Mouse (Mus musculus) ovary, postnatal 14 days (tissue): Measurements from ENCODE around the gene Ttc28.

Experiments used
- DNase-seq: peaks from one replicate; pipeline ENCODE4 v3.0.0; 2022; ENCODE audit warnings: low spot score

Gene Ttc28

DNA sequence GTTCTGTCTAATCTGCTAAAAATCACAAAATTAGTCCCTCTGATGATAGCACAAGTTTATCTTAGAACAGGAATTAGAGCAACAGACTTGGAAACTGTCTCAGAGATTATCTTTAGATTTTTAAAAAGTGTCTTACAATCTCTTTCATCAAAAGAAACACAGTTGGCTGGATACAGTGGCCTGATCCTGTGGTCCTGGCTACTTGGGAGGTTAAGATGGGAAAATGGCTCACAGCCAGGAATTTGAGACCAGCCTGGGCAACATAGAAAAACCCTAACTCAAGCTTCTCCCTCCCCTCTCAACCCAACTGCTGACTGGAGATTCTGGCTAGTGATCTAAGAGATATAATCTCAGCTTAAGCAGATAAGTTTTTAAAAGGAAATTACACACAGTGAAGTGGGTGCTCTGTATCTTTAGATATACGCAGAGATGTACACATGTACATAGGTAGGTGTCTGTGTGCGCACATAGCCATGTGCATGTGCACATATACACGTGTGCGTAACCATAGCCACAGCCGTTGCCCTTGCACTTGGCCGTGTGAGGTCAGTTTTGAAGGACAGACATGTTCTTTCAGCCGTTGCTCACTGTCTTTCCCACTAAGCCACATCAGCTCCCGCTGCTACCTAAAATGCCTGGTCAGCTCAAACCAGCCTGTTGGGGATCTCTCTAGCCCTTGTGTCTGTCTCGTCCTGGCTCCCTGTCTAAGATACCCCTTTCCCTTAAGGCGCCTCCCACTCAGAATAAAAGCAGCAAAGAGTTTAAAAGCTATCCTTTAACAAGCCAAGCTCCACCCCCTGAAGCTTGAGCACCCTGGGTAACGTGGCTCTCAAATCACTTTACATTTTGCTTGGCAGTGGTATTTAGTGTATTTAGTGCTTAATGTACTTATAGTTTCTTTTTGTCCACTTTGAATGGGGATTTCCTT, 217.9 kb downstream of the Ttc28 start:
- no peak for DNase-seq

DNA sequence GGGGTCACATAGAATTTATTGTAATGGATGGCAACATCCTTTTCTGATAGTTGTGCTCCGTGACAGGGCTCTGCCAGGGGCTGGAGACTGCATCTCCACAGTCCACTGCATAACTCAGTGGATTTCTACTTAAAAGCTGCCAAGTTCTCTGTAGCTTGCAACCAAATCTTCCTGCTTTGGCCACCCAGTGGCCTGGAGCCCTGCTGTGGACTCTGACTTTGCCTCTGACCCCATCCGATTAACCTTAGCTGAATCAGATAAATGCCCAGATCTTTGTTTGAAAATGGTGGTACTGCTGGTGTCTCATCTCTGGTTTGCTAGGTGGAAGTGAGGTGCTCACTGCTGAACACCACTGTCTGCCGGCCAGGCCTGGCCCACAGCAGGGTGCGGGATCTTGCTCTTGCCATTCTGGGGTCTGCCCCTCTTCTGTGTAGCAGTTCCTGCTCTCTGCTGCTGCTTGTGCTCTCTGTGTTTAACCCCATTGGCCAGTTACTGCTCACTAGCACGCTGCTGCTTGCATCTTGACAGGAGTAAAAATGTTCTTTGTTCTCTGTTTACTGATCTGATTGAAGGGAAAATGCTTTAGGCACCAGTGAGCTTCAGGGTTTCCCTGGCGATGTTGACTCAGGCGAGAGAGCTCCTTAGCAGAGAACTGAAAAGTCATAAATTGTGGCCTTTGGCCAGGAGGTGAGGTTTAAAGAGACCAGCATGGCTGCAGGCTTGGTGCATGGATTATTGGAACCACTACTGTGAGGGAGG, 219.1 kb downstream of the Ttc28 start:
- DNase-seq = no peak

DNA sequence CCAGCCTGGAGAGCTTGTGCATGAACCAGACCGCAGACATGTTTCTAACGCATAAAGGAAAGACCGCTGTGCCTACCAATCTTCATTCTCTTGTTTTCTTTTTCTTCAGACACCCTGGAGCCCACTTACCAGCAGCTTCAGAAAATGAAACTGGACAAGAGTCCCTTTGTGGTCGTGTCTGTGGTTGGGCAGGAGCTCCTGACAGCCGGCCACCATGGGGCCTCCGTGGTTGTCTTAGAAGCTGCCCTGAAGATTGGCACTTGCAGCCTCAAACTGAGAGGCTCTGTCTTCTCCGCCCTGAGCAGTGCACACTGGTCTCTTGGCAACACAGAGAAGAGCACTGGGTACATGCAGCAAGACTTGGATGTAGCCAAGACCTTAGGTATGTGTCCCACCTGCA, 221.0 kb downstream of the Ttc28 start:
- DNase-seq = no peak

DNA sequence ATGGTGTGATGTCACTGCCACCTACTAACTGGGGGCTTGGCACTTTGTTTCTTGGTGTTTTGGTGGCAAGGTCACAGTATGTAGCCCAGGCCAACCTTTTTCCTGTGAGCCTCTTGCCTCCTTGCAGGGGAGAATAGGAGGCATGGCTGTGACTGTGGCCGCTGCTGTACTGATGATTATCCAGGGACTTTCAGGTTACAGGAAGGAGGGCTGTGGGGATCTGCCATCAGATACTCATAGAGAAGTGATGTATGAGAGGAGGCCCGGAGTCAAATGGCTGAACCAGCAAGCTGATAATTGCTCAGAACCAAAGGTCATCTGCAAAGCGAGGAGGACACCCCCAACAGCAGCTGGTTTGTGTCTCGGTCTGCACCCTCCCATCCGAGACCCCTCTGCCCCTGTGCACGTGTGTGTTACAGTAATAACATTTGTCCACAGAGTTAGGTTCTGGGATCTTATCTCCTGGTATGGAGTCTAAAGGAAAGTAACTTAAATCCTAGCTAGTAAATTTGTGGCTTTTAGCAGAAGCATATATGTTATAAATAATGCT, 221.9 kb downstream of the Ttc28 start:
- DNase-seq = no peak

DNA sequence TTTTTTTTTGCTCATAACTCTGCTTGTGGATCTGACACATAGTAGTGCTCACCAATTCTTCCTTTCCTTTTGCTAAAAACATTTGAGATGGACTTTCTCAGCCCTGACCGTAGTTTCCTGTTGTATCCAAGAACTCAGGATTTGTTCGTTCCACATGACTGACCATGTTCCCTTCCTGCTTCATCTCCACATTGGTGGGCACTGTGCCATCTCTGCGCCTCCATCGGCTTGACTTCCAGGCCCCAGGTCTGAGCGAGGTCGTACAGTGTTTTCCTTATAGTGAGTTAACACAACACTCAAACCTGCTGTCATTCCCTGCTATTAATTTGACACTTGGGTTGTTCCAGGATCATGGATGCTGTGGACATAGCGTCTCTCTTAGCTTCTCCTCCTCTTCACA, 225.2 kb downstream of the Ttc28 start:
- no peak for DNase-seq

DNA sequence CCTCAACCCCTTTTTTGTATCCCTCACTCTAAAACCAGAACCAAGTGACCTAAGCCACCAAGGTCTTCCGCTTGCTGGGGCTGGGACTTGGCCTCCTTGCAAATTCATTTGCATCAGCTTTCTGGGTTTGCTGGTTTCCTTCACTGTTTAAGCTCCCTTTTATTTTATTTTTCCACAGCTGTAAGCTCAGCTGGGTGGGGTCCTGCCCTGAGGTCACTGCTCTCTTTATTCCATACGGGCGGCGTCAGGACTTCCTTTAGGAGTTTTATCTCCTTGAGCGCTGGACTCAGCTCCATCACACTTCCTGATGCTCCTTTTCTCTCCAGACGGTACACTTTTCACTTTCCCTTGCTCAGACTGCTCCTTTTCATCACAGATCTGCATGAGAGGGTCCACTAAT, 231.8 kb downstream of the Ttc28 start:
- DNase-seq = no peak

DNA sequence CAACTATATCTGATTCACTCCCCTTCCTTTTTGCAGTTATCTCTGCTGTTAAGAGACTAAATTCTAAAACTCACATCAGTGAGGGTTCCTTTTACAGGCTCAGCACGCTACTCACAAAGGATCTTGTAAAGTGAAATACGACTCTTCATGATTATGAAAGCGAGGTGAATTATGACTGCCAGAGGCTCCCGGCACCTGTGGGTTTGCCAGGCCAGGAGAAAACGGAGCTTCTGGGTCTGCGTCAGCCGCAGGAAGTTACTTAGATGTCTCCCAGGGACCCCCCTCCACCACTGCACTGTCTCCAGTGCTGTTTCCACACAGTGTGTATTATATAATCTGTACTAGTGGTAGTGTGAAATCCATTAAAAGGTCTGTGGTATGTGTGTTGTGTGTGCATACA, 233.6 kb downstream of the Ttc28 start:
- no peak for DNase-seq

DNA sequence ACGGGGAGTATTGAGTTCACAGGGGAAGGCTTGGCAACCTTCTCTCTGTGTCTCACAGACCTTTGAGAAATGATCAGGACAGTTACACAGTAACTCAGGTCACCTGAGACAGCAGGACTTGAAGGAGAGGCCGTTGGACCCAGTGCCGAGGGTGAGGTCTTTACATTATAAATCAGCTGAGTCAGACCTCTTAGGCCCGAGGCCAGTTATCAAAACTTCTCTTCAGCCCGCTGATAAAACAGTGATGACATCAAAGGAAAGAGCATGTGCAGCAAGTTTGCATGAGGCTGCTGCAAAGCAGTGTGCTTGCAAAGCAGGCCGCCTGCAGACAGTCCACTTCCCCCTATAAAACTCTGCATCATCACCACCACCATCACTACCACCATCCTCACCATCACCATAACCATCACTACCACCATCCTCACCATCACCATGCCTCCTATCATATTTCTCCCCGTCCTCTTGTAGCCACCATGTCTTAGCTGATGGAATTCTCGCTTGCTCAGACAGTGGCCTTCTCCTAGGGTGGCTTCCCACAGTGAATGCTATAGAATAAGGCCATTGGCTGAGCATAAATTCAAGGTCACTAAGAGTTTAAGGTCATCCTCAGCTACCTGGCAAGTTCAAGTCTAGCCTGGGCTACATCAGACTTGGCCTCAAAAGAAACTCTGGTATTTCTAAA, 234.2 kb downstream of the Ttc28 start:
- no peak for DNase-seq

DNA sequence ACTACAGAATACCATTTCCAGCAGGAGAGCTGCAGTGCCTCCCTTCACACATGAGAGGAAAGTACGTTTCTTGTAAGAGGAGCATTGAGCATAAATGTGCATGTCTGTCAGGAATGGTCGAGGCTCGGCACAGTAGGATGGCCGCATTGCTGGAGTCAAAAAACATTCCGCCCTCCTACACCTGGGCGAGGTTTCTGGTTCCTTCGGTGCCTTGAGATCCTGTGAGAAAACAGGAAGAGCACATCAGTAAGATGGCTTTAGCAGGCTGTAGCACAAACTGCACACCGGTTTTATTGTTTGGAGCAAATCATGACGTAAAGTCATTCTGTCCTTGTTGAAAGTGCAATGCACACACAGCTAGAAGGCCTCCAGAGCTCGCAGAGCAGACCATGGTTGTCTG, 235.0 kb downstream of the Ttc28 start:
- no peak for DNase-seq

DNA sequence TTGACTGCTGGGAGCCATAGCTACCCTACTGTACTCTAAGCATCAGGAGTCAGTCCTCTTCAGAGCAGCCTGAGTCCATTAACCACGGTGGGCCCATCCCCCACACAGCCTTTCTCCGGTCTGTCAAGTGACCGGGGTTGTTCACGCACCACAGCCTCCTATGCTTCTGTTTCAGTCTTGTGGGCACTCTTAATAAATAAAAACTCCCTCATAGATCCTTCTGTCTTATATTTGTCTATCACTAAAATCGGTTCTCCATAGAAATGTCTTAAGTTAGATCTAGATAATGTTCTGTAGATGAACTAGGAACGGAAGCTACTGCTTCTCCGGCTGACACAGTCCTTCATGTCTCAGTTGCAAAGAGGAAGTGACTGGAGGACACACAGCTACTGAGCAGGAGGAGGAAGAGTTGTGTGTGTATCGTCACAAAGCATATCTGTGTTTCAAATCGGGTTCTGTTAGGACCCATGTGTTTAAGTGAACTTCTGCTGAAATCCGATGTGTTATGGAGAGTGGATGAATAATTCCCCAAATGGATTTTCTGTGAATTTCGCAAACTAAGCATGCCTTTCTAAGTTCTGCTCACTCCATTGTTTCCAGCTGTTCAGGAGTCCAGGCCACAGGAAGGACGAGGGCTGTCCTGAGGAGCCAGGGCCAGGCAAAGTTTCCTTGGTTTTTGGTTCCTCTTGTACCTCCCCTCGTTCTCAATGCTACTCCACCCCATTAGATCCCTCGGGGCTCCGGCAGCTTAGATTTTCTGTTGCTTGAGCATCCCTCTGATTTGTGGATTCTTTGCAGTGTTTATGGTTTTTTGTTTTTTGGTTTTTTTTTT, 236.1 kb downstream of the Ttc28 start:
- no peak for DNase-seq

DNA sequence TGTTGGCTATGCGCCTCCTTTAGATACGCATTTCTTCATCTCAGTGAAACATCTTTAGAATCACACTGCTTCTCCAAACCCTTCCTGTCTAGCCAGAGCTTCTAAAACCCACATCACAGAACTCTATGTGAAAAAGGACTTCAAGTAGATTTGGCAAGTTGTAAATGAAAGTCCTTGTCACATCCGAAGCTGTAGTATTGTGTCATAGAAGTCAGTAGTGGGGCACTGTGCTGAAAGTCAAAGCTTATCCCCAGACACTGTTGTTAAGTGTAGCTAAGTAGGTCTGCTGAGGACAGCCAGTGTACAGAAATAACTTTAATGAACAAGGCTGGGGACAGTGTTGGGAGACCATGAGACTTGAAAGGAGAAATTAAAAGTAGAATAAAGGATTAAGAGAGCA, 240.2 kb downstream of the Ttc28 start:
- DNase-seq = no peak

DNA sequence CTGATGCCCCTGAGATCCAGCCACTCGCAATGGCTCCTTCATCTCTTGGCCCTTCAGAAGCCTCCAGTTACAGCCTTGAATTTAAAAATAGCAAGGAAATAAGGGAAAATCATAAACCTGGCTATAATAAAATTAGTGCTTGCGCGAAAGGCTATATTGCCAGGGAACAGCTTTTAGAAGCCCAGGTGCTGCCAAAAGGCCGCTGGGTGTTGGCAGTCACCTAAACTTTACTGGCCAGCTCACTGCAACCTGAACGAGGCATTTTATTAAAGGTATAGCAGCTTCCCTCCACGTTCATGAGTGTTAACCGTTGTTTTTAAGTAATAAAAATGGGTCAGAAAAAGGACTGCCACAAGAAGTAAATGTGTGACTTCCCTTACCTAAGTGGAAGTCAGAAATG, 240.7 kb downstream of the Ttc28 start:
- no peak for DNase-seq

DNA sequence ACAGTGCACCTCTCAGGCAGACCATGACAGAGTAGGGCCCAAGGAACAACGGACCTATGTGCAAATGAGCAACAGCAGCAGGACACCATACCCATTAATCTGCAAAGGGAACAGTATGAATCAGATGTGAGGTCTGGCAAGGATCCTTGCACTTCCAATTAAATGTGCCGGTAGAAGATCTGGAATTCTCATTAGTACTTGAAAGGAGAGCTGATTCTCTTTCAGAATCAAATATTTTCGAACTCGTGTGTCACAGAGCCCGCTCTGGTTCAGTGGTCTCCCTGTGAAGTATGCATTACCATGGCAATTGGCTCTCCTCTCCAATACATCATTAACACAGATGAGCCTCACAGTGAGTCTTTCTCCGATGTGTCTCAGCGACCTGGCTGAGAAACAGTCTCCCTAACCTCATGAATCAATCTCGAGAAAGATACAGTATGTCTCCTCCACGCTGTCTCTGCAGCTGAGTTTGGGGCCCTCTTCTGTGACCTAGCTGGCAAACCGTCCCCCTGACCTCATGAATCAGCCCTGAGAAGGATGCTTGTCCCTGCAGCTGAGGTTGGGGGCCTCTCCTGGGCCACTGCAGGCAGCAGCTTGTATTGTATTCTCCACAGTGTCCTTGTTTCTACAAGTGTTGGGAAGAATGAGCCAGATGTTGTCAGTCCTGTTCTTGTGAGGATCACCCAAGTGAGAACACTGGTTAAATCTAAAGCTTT, 241.3 kb downstream of the Ttc28 start:
- no peak for DNase-seq

DNA sequence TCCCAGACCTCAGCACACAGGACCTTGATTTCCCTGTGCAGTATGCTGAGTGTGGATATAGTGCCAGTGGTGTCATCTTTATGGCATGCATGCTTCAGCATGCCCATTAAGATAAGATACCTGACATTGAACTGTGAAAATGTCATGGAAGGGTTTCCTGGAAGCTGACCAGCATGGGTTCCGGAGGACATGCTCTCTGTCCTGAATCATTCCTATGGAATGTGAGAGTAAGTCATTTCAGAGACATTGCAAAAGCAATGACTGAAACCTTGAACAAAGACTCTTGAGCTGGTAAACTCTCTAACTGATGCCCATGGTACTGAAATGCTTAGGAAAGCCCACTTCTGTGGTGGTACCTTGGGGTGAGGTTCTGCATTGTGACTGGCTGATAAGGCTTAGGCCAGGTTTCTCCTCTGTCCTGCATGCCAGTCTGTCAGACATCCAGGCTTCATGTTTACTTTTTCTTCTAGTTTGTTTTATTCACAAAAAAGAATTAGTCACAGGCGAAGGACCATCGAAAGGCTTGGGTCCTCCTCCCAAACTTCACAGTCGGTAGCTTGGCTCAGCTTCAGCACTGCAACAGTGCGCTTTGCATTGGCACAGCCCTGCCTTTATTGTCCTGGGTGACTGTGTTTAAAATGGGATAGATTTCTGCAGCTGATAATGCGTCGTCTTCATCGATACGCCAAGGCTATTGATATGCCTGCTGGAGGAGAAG, 242.9 kb downstream of the Ttc28 start:
- no peak for DNase-seq

DNA sequence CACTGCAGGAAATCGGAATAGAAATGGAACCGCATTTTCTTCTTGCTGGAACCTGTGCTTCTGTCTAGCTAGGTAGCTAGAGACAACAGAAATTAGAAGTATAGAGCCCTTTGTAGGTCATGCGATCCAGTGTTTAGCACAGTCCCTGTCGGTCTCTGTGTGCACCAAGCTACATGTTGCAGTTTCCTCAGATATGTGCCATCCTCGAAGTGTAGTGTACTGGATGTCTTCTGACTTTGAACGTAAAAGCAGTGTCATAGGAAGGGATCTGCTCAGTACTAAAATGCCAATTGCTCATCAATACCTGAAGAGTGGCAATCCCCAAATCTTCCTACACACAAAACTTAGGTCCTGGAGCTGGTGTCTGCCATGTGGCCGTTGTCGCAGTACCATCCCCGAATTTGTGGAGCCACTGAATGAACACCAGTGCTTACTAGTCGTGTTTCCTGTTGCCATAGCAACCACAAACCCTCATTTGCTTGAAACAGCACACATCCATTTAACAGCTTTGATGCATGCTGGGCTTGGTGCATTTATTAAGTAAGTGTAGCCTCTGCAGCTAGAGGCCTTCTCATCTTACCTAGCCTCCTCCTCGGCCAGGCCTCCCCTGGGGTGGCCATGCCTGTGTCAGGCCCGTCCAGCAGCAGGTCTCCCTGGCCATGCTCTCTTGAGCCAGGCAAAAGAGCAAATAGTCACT, 243.6 kb downstream of the Ttc28 start:
- no peak for DNase-seq

DNA sequence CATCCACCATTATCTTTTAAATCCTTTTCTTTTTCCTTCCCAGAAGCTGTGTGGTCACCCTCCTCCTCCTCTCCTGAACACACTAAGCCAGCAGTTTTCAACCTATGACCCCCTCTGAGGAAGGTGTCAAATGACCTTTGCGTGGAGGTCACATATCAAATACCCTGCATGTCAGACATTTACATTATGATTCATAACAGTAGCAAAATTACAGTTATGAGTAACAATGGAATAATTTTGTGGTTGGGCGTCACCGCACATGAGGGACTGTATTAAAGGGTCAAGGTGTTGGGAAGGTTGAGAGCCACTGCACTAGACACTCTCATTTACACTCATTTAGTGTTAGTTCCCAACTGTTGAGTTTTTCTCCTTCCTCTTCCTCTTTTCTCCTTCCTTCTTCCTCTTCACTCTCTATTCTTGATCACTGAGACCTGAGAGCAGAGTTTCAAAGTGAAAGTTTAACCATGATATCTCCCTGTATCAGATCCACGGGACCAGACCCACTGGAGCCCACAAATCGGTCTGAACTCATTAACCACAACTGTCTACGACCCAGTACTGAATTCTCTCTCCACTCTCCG, 245.1 kb downstream of the Ttc28 start:
- no peak for DNase-seq

DNA sequence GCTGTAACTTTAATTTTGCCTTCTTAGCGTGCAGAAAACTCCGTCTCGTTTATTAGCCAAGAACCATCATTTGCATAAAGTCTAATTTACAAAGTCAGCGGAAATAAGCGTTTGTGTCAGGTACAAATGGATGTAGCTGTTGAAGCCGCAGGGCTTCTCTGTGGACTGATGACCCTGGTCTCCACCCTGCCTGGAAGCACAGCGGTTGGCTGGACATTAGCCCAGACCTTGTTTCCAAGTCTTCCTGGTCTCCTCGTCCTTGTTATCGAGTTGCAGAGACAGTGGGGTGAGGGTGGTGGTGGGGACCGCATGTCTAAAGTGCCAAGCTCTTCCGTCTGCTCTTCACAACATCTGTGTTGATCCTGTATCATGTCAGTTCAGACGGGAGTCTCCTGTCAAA, 246.1 kb downstream of the Ttc28 start:
- no peak for DNase-seq

DNA sequence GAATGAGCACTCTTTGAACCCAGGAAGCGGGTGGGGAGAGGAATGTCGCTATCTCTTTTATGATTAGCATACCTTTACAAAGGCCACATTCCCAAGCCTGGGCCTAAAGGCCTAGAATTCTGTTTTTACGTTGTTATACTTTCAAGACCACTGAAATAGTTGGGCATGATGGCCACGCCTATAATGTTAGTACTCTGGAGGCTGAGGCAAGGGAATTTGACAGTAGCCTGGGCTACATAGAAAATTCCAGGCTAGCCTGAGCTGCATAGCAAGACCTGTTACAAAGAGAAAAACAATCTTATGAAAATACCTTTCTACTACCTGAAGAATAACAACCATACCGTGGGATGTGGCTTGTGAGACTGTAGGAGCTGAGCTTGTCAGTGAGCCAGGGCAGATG, 248.2 kb downstream of the Ttc28 start:
- DNase-seq = no peak

DNA sequence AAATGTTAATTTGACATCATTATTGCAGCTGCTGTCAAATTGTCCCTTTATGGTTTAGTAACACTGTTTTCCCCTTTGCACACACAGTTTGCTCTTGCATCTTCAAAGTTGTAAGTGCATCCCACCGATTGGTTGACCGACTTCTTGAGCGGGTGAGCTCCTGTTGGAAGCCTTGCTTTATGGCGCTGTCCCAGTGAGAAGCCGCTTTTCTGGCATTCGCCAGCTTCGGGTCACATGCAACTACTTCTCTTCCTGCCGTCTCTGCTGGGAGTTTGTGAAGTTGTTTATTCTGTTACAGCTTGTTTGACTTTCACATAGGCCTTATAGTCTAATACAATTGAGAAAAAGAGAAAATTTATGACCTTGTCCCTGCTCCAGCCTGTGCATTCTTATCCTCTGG, 250.5 kb downstream of the Ttc28 start:
- no peak for DNase-seq
